ENCODE assay signal across 8 mouse cellular contexts in the genomic region with DNA sequence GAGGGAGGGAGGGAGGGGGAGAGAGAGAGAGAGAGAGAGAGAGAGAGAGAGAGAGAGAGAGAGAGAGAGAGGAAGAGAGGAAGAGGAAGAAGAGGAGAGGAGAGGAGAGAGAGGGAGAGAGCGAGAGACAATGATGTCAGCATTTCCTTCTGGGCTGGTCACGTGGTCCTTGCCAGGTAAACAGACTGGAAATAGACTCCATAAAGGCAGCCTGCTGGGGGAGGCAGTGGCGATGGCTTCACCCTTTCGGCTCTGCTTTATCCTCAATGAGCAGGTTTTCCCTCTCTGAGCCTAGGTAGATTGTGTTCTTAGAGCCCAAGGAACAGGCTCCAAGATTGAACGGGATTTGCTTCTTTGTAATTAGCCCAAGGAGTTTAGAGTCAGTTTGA.
DNase-seq lines count a peak whose midpoint lies in the region; ATAC-seq and TF ChIP-seq lines count a peak whose summit lies in the region.

No protein-coding gene starts in this region.

- no peak for TF ChIP-seq CTCF in cortical plate, adult 2 months (IDR thresholded peaks at IDR 0.05; ENCODE audit: extremely low read depth, insufficient read depth, low read length)

- WGBS in heart, embryonic 10.5 days = 0% methylated on average over 5 of the region's 5 CpGs
- whole genome bisulfite sequencing in intestine, embryonic 14.5 days = 8% methylated on average over 5 of the region's 5 CpGs

- peak overlapping the region; percentile 53 for H3K4me2 ChIP-seq in intestine, embryonic 14.5 days (ENCODE audit: low read length)

- ATAC-seq in intestine, embryonic 14.5 days (replicated peaks; ENCODE audit: low FRiP score, low TSS enrichment, low read depth) = peak; percentile 45; the same call in 1 of the 2 replicates

- peak overlapping the region; percentile 60 for H3K4me3 ChIP-seq in heart, embryonic 10.5 days
- H3K4me3 ChIP-seq in cortical plate, adult 2 months (ENCODE audit: insufficient read depth, low read length) = 0 out of 2 replicates have a peak overlapping the region, but pooled peaks have one; percentile 6
- H3K4me3 ChIP-seq in intestine, embryonic 14.5 days (ENCODE audit: low read depth, low read length) = peak overlapping the region; percentile 21; the same call in 1 of the 2 replicates

- H3K27me3 ChIP-seq in heart, embryonic 10.5 days (ENCODE audit: insufficient read depth, poor library complexity, severe bottlenecking) = peaks cover 37% of the 10 kb centered on the region
- H3K27me3 ChIP-seq in intestine, embryonic 14.5 days (replicated peaks; ENCODE audit: control insufficient read depth, insufficient read depth, low read length) = peaks cover 30% of the 10 kb centered on the region

- TF ChIP-seq POLR2A in cortical plate, adult 2 months (IDR thresholded peaks at IDR 0.05; ENCODE audit: extremely low read depth, insufficient read depth, low read length) = no peak

- no peaks in the 10 kb centered on the region for H3K9me3 ChIP-seq in heart, embryonic 10.5 days
- H3K9me3 ChIP-seq in intestine, embryonic 14.5 days (ENCODE audit: control insufficient read depth, low read length) = no peaks in the 10 kb centered on the region

- DNase-seq in heart, embryonic 10.5 days (ENCODE audit: low spot score) = no peak
- DNase-seq in heart, postnatal 10 days = no peak
- peak; percentile 74 for DNase-seq in intestine, embryonic 14.5 days (ENCODE audit: low spot score)
- peak; percentile 53 for DNase-seq in lung, postnatal 10 days
- no peak for DNase-seq in spleen, postnatal 36 days (ENCODE audit: low spot score in 2 of 2)
- no peak for DNase-seq in gastrocnemius, postnatal 14 days
- no peak for DNase-seq in B cell, adult 2 months

- peaks cover 45% of the 10 kb centered on the region for H3K4me1 ChIP-seq in heart, embryonic 10.5 days
- no peaks in the 10 kb centered on the region for H3K4me1 ChIP-seq in cortical plate, adult 2 months (ENCODE audit: control insufficient read depth, insufficient read depth, low read length)
- peaks cover 24% of the 10 kb centered on the region for H3K4me1 ChIP-seq in intestine, embryonic 14.5 days (replicated peaks; ENCODE audit: control insufficient read depth, insufficient read depth, low read length)

- no peak overlapping the region for H3K9ac ChIP-seq in intestine, embryonic 14.5 days (ENCODE audit: low read length)

- H3K27ac ChIP-seq in heart, embryonic 10.5 days = peak overlapping the region; percentile 86
- H3K27ac ChIP-seq in cortical plate, adult 2 months (ENCODE audit: insufficient read depth, low read length) = no peak overlapping the region
- H3K27ac ChIP-seq in intestine, embryonic 14.5 days (ENCODE audit: low read depth) = no peak overlapping the region

- no peaks in the 10 kb centered on the region for H3K36me3 ChIP-seq in heart, embryonic 10.5 days
- H3K36me3 ChIP-seq in intestine, embryonic 14.5 days (ENCODE audit: control insufficient read depth, insufficient read depth, low read length) = no peaks in the 10 kb centered on the region

- intact Hi-C loops in heart, postnatal 10 days (cut with DNase I) = loop anchor here (10.0 kb wide), 1 partner anchor 493 kb away; no protein-coding TSS in a partner anchor
- intact Hi-C loops in gastrocnemius, postnatal 14 days (cut with DNase I; ENCODE audit: low total_unique reads) = no loop called here

Comparison
In these comparisons a context has a peak if more than half of its experiments do, and no peak if none do; other contexts are left out.
1. DNase-seq: peak in intestine, embryonic 14.5 days (single experiment) and lung, postnatal 10 days (single experiment); none in heart, embryonic 10.5 days (single experiment), heart, postnatal 10 days (0 of 2), spleen, postnatal 36 days (0 of 2), gastrocnemius, postnatal 14 days (single experiment) and B cell, adult 2 months (0 of 2).
2. H3K4me3 ChIP-seq: peak in every context shown above with its lines; median percentile 60 in heart, embryonic 10.5 days; 21 in intestine, embryonic 14.5 days; 6 in cortical plate, adult 2 months.